Mouse (Mus musculus) frontal cortex, postnatal 10 days (tissue): ENCODE data around the gene Lcmt2.
"Not testable (repeated sequence)": the region's sequence is repeated elsewhere in the genome, so short reads cannot be mapped to it uniquely, and the experiment has no call there.

Experiments
- DNase-seq, 2 experiments: peaks; one replicate each; pipeline ENCODE4 v3.0.0; 2022; ENCODE audit warnings: low spot score in 2 of 2, mixed read lengths in 1 of 2

Lcmt2 gene

DNA sequence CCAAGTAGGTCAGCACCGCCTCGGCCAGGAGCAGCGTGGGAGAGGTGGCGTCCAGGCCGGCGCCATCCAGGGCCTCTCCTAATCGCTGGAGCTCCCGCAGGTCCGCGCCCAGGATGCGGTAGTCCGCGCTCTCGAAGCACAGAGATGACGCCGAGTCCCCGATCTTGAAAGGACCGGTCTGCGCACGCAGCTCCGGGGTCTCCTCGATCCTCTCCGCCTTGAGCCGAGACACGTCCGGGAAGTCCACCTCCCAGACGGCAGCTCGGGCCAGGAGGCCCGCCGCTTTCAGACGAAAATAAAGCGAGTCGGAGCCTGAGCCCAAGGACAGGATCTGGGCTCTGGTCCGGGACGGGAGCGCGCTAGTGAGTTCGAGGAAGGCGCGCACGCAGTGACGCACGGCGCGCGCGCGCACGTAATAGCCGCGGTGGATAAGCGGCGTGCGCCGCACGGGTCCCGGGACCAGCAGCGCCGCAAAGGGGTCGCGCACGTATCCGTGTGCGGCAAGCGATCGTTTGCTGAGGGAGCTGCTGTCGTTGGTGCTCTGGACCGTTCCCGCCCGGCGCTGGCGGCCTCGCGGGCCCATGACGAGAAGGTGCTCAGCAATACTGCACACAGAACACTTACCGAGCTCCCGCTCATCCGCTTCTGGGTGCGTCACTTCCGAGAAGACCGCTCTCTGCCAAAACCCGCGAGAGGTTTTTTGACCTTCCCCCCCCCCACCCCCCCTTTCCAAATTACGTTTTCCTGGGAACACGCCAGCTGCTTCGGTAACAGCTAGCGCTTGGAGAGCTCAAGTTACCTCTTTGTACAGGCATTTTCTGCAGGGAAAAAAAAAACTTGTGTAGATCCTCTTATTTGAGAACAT, at the start of gene Lcmt2, which contains the start of gene Adal:
Gene Lcmt2 (minus strand): TSS at position 636 of the 865 bp plus-strand sequence.
Gene Adal (plus strand): TSS at position 411 of the 865 bp plus-strand sequence.
- peak; percentile 81 to 91 for DNase-seq

DNA sequence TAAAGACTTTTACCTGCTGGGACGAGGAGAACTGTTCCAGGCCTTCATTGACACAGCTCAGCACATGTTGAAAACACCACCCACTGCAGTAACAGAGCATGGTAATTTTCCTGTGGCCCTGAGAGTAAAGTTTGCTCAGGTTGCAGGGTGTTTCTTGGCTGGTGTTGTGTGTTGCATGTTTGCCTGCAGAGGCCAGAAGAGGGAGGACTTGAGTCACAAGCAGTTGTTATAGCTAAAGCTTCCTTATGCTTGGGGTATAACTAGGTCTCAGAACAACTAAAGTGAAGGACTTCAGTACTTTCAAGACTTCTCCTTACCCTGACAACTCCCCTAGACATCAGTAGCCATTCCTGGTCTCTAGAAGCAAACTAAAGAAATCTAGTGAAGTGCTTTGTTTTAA, 48.1 kb upstream of the Lcmt2 start:
- no peak for DNase-seq

DNA sequence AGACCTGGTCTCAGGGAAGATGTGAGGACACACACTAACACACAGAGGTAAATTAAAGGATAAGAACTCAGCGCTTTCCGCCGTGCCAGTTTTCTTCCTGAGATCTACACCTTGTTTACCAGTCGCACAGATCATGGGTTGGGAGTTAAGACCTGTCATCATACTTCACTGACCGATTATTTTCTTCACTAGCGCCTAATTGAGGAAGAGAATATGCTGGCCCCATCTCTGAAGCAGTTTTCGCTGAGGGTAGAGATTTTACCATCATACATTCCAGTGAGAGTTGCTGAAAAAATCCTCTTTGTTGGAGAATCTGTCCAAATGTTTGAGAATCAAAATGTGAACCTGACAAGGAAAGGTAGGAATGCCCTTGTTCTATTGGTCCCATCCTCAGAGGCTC, 43.7 kb upstream of the Lcmt2 start:
- DNase-seq, result no peak

DNA sequence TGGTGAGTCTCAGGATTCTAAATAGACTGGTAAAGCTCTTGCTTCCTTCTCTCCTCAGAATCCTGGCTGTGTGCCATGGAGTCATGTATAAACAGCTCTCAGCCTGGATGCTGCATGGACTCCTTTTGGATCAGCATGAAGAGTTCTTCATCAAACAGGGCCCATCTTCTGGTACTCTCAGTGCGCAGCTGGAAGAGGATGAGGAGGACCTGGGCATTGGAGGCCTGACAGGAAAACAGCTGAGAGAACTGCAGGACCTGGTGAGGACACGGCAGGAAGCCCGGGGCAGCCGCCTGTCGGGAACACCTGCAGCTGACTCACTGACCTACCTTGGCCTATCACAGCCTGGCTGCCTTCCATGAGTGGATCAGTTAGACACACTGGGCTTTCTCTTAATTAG, 43.0 kb upstream of the Lcmt2 start:
- DNase-seq, result no peak

DNA sequence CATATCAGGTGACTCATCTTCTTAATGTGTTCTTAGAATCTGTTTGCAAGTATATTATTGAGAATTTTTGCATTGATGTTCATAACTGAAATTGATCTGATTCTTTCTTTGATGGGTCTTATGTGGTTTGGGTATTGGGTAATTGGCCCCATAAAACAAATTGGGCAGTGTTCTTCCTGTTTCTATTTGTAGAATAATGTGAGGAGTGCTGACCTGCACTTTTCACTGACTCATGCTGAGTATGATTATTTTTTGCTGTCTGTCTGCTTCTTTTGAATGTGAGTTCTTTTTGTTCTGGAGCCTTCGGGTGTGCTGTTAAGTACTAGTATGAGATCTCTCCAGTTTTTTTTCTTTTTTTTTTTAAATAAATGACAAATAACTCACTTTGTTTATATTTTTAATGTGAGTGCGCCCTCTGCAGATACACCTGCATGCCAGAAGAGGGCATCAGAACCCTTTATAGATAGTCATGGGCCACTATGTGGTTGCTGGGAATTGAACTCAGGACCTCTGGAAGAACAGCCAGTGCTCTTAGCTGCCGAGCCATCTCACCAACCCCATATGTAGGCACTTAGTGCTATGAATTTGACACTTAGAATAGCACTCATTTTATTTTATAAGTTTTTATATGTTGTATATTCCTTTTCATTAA, 38.5 kb upstream of the Lcmt2 start:
- no peak for DNase-seq

DNA sequence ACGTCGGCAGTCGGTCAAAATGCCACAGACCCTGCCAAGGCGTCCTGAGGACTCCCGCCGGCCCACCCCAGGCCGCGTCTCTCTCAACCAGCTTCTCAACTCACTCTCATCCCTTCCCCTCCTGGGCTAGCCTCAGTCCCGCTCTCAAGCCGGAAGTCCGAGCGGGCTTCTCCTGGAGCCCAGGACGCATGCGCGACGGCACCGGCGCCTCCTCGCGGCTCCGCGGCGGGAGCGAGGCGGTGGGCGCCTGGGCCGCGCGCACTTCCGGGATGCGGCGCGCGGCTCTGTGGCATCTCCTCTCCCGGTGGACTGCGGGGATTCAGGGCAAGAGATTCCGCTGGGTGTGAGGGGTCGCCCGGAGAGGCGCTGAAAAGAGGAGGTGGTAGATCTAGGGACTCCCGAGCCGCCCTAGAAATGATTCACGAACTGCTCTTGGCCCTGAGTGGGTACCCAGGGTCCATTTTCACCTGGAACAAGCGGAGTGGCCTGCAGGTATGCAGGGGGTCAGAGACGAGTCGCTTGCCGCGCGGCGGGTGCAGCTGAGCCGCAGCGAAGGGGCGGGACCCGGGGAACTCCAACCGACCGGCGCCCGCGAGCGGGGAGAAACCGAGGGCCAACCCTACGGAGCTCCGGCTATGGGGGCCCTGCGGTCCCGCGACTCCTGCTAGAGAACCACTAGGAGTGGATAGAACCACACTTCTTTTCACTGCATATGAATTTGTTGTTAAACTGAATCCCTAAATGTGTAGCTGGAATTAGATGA, 30.7 kb upstream of the Lcmt2 start, which contains the start of gene Zscan29:
Gene Zscan29 (minus strand): TSS at position 146 of the 763 bp plus-strand sequence.
- peak; percentile 70 to 84 for DNase-seq

DNA sequence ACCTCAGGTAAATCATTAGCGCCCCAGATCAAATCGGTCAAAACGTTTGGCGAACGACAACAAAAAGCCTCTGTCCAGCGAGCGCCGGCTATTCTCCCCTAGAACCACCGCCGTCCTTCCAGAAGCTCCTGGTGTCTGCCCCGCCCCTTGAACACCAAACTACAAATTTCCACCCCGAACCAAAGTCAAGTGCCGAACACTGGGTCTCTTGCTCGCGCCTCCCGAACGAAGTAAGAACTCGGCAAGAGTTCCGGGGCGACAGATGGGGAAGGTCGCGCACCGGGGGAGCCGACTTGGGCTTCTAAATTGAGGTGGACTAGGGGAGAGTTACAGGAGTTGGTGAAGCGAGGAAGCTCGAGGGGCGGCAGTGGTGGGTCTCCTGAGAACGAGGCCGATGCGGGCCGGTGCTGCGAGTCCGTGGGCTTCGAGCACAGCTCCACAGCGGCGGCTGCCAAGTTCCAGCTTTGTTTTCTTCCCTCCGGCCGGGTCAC, 30.1 kb upstream of the Lcmt2 start, which contains the start of gene Tubgcp4:
Gene Tubgcp4 (plus strand): TSS at position 174 of the 491 bp plus-strand sequence.
- DNase-seq, result no peak

DNA sequence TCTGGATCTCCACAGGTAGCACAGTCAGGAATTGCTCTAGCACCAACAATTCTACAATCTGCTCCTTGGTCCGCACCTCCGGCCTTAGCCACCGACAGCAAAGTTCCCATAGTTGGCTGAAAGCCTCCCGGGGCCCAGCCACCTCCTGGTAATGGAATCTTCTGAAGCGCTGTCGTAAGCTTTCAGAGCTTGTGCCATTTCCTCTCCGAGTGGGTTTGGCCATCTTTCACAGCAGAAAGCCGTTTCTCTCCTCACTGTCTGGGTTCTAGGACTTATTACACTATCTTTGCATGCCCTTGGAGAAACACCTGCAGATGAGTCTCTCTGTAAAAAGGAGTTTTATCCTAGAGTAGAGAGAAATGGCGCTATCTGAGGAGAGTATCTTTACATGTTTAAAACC, 29.4 kb upstream of the Lcmt2 start:
- DNase-seq, result no peak

DNA sequence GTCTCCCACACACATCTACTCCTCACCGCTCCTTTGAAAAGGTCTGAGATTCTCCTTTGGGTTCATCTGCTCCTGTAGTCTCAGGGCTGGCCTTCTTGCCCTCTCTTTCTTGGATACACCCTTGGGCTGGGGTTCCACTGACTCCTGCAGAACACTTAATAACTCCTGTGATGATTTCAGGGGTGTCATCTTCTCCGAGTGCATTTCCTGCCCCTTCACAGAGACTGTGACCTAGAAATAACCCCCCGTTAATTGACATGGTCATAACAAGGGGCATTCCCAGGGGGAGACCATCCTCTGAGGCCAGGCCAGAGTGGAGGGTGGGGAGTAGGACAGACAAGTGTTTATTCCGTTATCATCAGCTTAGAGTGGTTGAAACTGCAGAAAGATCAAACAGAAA, 28.7 kb upstream of the Lcmt2 start:
- DNase-seq, result no peak

DNA sequence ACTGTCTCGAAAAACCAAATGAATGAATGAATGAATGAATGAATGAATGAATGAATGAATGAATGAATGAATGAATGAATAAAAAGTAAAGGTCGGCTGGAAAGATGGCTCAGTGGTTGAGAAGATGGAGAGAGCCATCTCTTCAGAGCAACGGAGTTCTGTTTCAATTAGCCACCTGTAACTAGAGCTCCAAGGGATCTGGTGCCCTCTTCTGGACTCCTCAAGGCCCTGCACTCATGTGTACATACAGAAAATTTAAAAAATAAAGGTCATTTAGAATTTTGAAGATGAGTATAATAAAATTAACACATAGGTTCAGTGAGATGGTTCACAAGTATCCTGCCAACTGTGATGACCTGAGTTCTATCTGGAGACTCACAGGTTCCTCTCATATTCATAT, 12.6 kb upstream of the Lcmt2 start:
- no peak for DNase-seq

DNA sequence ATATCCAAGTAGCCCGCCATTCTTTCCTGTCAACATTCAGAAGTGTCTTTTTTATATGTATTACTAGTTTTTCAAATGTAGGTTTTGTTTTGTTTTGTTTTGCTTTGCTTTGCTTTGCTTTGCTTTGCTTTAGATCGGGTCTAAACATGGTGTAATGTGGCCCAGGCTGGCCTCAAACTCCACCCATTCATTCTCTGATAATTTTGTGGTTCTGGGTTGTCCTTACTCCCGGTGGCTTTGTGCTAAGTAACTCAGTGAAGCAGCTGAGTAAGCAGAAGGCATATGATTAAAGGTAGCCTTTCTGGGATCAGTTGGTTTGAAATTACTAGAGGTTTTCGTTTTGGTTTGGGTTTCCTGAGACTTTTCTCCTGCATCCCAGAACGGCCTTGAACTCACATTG, 9.2 kb upstream of the Lcmt2 start:
- DNase-seq, result no peak

DNA sequence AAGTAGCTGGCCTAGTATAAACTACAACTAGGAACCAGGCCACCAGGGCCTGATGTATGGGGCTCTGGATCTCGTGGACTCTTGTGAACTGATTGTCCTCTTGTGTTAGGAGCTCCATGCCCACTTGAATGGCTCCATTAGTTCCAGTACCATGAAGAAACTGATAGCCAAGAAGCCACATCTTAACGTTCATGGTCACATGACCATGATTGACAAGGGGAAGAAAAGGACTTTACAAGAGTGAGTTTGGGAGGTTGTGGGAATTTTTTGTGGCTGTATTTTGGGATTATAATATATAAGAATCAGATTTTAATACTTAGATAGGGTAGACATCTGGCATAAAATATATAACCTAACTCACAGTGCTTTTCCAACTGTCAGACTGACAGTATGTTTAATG, 2.0 kb upstream of the Lcmt2 start:
- DNase-seq, result no peak

DNA sequence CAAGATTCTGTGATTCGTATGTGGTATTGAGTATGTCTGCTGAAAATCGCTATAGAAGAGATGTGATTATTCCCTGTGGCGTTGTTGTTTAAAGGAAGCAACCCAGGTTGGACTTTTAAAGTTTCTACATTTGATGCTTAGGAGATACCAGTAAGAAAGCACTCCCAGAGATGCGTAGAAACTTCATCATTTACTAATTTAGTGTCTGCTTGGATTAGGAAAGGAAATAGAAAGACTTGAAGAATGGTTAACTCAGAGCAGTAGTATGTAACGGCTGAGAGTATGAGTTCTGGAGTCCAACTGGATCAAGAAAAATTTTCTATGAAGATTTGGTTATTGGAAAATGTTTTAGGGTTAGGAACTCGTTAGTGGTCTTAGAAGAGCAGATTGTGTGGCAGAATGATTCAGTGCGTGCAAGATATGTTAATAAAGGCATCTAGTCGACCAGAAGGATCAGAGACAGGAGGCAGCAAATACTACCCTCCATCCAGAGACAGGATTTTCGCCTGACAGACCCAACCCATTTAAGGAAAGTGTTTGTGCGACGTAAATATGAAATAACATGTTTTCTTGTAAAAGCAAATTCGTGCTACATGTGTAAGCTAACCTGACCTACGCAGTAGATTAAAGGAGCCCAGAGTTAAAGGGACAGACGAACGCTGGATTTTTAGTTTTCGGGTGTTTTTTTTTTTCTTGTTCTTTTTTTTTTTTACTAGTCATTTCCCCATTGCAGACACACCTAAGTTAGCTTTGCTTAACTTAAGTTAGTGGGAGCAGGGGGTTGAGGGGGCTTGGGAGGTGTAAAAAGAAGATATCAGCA, 973 bp upstream of the Lcmt2 start:
- no peak for DNase-seq

DNA sequence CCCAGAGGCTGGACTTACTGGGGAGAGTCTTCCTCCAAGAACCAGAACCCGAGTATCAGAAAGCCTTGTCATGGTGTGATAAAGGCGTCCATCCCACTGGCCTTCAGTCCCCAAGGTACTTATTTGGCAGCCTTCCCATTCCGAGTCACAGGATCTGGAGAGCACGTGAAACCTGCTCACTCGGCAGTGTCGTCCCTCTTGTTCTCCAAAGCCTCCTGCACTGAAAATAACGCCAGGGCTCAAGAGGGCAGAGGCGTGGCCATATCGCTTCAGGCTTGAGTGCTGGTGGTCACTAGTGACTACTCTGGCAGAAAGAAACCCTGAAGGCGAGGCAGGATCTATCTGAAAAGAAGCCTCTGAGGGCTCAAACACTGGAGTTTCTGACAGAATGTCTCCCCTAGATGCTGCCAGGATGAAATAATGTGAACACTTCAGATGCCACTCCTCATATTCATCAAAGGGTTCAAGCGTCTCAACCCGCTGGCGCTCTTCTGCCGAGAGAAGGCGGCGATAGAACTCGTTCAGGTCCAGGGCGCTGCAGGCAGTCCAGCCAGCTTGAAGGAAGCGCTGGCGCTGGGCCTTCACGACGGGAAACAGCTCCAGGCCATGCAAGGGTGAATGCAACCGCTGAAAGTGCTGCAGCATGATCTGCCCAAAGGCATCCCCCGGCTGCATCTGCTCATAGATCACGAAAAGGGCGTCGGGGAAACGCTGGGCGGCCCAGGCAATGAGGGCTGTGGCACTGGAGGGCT, 1.0 kb downstream of the Lcmt2 start:
- peak; percentile 11 to 15 for DNase-seq

DNA sequence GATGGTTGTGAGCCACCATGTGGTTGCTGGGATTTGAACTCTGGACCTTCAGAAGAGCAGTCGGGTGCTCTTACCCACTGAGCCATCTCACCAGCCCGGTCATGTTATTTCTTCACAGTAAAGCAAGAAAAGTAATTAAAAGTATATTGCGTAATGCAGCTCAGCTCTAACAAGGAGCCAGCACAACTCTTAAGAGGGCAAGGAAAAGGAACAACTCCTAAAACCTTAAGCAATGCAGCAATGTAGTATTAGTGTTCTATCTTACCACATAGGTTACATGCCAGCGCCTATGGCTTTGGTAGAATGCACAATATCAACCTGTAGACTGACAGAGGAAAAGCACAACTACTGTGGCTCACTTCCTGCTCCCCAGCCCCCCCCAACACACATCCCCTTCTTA, 3.1 kb downstream of the Lcmt2 start:
- DNase-seq, result no peak

DNA sequence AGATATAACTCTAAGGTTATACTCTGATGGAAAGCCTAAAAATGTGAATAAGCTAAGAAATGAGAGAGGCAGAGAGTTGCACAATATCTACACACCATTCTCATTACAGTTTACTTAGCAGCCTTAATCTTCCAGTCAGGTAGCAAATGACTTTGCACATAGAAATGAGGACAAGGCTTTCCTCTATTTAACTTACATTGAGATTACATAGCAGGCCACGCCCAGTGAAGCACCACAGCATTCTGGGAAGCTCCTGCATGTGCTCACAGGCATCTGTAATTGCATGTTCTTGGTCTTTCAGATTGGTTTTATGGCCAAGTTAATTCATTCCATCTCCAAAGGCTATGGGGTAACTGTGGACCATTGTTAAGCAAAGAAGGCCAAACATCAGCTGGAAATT, 7.6 kb downstream of the Lcmt2 start:
- DNase-seq, result no peak

DNA sequence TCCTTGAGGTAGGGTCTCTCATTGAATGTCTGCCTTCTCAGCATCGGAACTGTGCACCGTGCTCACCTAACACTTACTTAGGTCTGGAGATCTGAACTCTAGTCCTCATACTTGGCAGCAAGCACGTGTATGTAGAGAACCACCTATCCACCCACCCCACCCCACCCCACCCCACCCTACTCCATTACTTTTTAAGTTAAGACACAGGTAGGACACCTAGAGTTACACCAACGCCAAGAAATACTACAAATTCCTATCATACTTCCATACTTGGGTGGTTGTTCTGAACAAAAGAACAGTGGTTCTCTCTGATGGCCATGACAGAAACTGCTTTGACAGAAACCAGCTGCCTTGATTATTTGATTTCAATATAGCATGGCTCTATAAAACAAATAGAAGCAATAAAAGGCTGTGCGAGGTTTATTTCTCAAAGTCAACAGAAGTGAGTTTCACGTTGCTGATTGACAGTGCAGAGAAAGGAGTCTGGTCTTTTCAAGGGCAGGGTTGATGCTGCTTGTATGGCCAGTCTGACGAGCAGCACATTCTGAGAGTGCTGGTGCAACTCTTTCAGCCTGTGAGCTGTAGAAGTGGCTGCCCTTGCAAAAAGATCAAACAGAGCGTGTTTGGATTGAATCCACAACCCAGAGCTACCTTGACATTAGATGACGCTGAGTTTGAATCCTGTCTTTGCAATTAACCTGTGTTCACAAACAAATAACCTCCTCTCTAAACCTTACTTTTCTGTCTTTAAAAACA, 11.4 kb downstream of the Lcmt2 start:
- no peak for DNase-seq

DNA sequence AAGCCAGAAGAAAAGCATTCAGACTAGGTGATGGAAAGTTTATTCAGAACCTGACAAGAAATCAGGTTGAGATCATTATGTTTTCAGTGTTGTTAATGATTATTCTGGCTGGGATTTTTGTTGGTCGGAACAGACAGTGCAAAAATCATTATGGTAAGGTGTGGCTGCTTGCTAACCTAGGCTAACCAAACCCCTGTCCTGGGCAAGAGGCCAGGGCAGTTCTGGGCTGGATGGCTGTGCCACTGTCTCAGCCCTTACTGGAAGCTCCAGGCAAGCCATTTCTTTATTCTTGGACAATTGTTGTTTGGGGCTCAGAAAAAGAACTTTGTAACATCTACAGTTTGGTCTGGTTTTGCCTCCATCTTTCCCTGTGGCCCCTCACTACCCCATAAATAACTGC, 12.9 kb downstream of the Lcmt2 start:
- no peak for DNase-seq

DNA sequence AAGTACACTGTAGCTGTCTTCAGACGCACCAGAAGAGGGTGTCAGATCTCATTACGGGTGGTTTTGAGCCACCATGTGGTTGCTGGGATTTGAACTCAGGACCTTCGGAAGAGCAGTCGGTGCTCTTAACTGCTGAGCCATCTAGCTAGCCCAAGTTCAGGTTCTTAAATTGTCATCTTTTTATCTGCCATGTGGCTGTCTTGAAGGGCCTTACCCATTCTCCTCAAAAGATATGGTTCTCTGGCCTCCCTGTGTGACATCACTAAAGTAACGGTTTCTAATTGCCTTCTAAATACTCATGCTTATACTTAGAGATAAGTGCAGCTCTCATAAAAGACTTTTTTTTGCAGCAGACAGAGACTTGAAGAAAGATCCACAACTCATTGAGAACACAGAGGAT, 14.2 kb downstream of the Lcmt2 start:
- not testable (repeated sequence) for DNase-seq

DNA sequence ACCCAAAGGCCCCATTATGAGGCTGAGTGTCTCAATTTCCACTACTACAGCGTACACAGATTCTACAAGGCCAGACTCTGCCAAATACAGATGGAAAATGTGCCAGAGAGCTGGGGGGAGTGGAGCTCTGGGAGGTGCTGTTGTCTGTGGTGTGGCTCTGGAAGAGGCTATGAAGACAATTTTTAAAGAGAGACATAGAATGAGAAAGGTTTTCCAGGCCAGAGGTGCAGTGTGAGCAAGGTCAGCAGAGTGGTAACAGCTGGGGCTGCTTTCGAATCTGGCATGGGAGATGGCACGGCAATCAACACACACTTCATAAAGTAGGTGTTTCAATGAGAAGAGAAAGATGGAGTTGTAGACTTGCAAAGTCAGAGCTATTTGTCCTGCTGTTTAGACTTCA, 21.2 kb downstream of the Lcmt2 start:
- no peak for DNase-seq
